Mouse (Mus musculus) myocyte (in vitro differentiated cells): ENCODE measurements at regions not wholly inside any gene's neighbourhood (a gene's known extent, or its start where the extent isn't known, plus 50 kb on each side); places are given as distances from the start of the nearest gene placed in this dataset.

ENCODE experiments used
- CEBPB ChIP-seq: IDR thresholded peaks from 2 replicates; pipeline ENCODE4 v1.6.1; 2011; ENCODE audit warnings: mild to moderate bottlenecking, moderate library complexity; ENCODE audit not compliant: poor library complexity, insufficient read depth, severe bottlenecking
- E2F4 ChIP-seq: IDR thresholded peaks from one replicate; pipeline ENCODE4 v1.6.1; 2011; ENCODE audit warnings: mild to moderate bottlenecking, control low read depth, moderate library complexity; ENCODE audit not compliant: insufficient read depth
- MAX ChIP-seq: IDR thresholded peaks from one replicate; pipeline ENCODE4 v1.6.1; 2011; ENCODE audit warnings: low read depth, mild to moderate bottlenecking, control low read depth
- MYOG ChIP-seq, 3 experiments: IDR thresholded peaks; one replicate each; pipeline ENCODE4 v1.6.1; 2011; ENCODE audit warnings: control low read depth in 2 of 3, low read depth in 2 of 3, mild to moderate bottlenecking in 2 of 3; ENCODE audit not compliant: insufficient read length in 2 of 3, control insufficient read depth in 1 of 3, insufficient read depth in 1 of 3
- POLR2A ChIP-seq: IDR thresholded peaks from one replicate; pipeline ENCODE4 v1.6.1; 2011; ENCODE audit warnings: low read depth, mild to moderate bottlenecking, control low read depth, moderate library complexity; ENCODE audit not compliant: insufficient read length
- POLR2AphosphoS2 ChIP-seq: IDR thresholded peaks from one replicate; pipeline ENCODE4 v1.6.1; 2011; ENCODE audit warnings: low read depth, control low read depth; ENCODE audit not compliant: insufficient read length
- SRF ChIP-seq: IDR thresholded peaks from one replicate; pipeline ENCODE4 v1.6.1; 2011; ENCODE audit warnings: low read depth; ENCODE audit not compliant: control insufficient read depth, insufficient read length
- TCF3 ChIP-seq: IDR thresholded peaks from one replicate; pipeline ENCODE4 v1.6.1; 2011; ENCODE audit warnings: low read depth, control low read depth; ENCODE audit not compliant: insufficient read length
- USF1 ChIP-seq: IDR thresholded peaks from one replicate; pipeline ENCODE4 v1.6.1; 2011; ENCODE audit warnings: low read depth, mild to moderate bottlenecking, control low read depth, moderate library complexity

GRCm38 (mm10) chr10:98792019-98792741, 122.0 kb upstream of the Atp2b1 start:
- no peak for TF ChIP-seq MAX
- no peak for TF ChIP-seq POLR2A
- no peak for TF ChIP-seq TCF3
- no peak for TF ChIP-seq POLR2AphosphoS2
- no peak for TF ChIP-seq MYOG (IDR thresholded peaks at IDR 0.05; ENCODE audit: control insufficient read depth in 1 of 3, insufficient read depth in 1 of 3, insufficient read length in 2 of 3, low read depth in 2 of 3)
- TF ChIP-seq CEBPB = no peak
- no peak for TF ChIP-seq SRF
- no peak for TF ChIP-seq E2F4
- TF ChIP-seq USF1 = no peak
